In genomic region chr17:8536522-8536921, GRCm38 (mm10) we compare ENCODE assay signal across 34 mouse cellular contexts. TPM values are rescaled to one million over a fixed set of nuclear protein-coding genes. Genes with fewer than 3 reads are reported as not detected.
DNase-seq lines count a peak whose midpoint lies in the region; TF ChIP-seq lines count a peak whose summit lies in the region.
"Had no signal": no experiment of that assay in that cellular context is flagged by ENCODE, and none has a peak within 500 bp of the region (broad histone marks: within the 10 kb centered on the region; RNA-seq: fewer than 3 reads in every experiment).

No protein-coding gene starts in this region.

- no peak for TF ChIP-seq POLR2A in cerebellum, adult 2 months (IDR thresholded peaks at IDR 0.05; ENCODE audit: borderline replicate concordance, insufficient read depth, low read length)

- DNase-seq in adrenal gland, postnatal 14 days = peak; percentile 17
- no peak for DNase-seq in adrenal gland, adult 8-10 months
- DNase-seq in cerebellum, adult 2 months = peak in 1 of 2 experiments; percentile 56
- DNase-seq in cerebellum, adult 8-10 months = no peak
- DNase-seq in NIH3T3 (ENCODE audit: low read depth) = peak; percentile 39
- DNase-seq in adrenal gland, postnatal 36 days = peak; percentile 32 to 42
- DNase-seq: forebrain, postnatal 0 days; gastrocnemius, adult 2 months; gastrocnemius, postnatal 14 days; heart, adult 11 months; kidney, adult 18-20 months; kidney, adult 9 months had no signal

- peaks cover 17% of the 10 kb centered on the region; the same call in 1 of the 2 replicates for H3K4me1 ChIP-seq in cerebellum, adult 2 months (ENCODE audit: control insufficient read depth, insufficient read depth, low read length)
- H3K4me1 ChIP-seq: embryonic facial prominence, embryonic 12.5 days; embryonic facial prominence, embryonic 15.5 days; hindbrain, embryonic 10.5 days; hindbrain, embryonic 13.5 days had no signal

- H3K27ac ChIP-seq in cerebellum, adult 2 months (ENCODE audit: insufficient read depth, low read length) = peak overlapping the region; percentile 11; the same call in 1 of the 2 replicates
- H3K27ac ChIP-seq: embryonic facial prominence, embryonic 12.5 days; embryonic facial prominence, embryonic 15.5 days; gastrocnemius, adult 2 months; hindbrain, embryonic 10.5 days; hindbrain, embryonic 13.5 days had no signal

- H3K4me3 ChIP-seq in cerebellum, adult 2 months (replicated peaks; ENCODE audit: insufficient read depth, low read depth, low read length) = no peak overlapping the region
- H3K4me3 ChIP-seq: embryonic facial prominence, embryonic 12.5 days; embryonic facial prominence, embryonic 15.5 days; gastrocnemius, adult 2 months; hindbrain, embryonic 10.5 days; hindbrain, embryonic 13.5 days had no signal

- no peaks in the 10 kb centered on the region for H3K27me3 ChIP-seq in cerebellum, adult 2 months (ENCODE audit: control insufficient read depth, insufficient read depth, low read length)
- H3K27me3 ChIP-seq: embryonic facial prominence, embryonic 12.5 days; embryonic facial prominence, embryonic 15.5 days; hindbrain, embryonic 13.5 days had no signal

- TF ChIP-seq CTCF in cerebellum, adult 2 months (IDR thresholded peaks at IDR 0.05; ENCODE audit: borderline replicate concordance, insufficient read depth, low read depth, low read length) = no peak

- WGBS in cerebellum, adult 2 months = 16% methylated on average over 6 of the region's 6 CpGs

RNA-seq across cellular contexts. Expression of gene Pde10a, which starts 11.3 kb away (rescaled TPM):
- total RNA-seq in adrenal gland, postnatal 14 days (2021) = 25.0 and 33.0 TPM in 2 replicates
- 100 to 1,000 TPM in 1 of 4 experiments, 10 to 100 TPM in 3; 16.9 to 104 (median 44.4) TPM for total RNA-seq in adrenal gland, adult 8-10 months (2022)
- polyA plus RNA-seq in cerebellum, adult 2 months (2012; rRNA removed) = 31.9 and 40.9 TPM in 2 replicates
- 10 to 100 TPM; 20.6 to 62.1 TPM for total RNA-seq in adrenal gland, postnatal 36 days (2021)
- polyA plus RNA-seq: activated CD4-positive, CD25-positive, alpha-beta regulatory T cell, adult 4 months; inflammation-experienced regulatory T-cells, adult 6 months had no signal

RNA-seq across cellular contexts. Expression of gene Gm17087, which starts 30.2 kb away (rescaled TPM):
- total RNA-seq in adrenal gland, postnatal 14 days (2021) = not detected in 2 replicates
- total RNA-seq in adrenal gland, adult 8-10 months (2022) = not detected
- polyA plus RNA-seq in cerebellum, adult 2 months (2012; rRNA removed) = not detected in 2 replicates
- not detected for total RNA-seq in adrenal gland, postnatal 36 days (2021)
- total RNA-seq: common myeloid progenitor, adult 5-6 weeks; forebrain, postnatal 0 days; gastrocnemius, adult 2 months; gastrocnemius, postnatal 14 days; gastrocnemius, postnatal 4 days; heart, adult 8-10 months; heart, postnatal 25 days; MEL had no signal
- polyA plus RNA-seq: brain, embryonic 14.5 days; C2C12; embryonic facial prominence, embryonic 12.5 days; embryonic facial prominence, embryonic 15.5 days; forebrain, embryonic 11.5 days; forebrain, embryonic 14.5 days; forebrain, postnatal 0 days; frontal cortex, adult 2 months; heart, embryonic 11.5 days; heart, embryonic 14.5 days; heart, postnatal 0 days; hindbrain, embryonic 10.5 days; hindbrain, embryonic 13.5 days; hindbrain, embryonic 16.5 days; intestine, embryonic 16.5 days; kidney, embryonic 16.5 days had no signal

Comparison
In these comparisons a context has a peak if more than half of its experiments do, and no peak if none do; other contexts are left out.
1. DNase-seq: peak in adrenal gland, postnatal 14 days (single experiment), NIH3T3 (single experiment) and adrenal gland, postnatal 36 days (2 of 2); none in adrenal gland, adult 8-10 months (single experiment) and cerebellum, adult 8-10 months (single experiment).